Mouse (Mus musculus): ENCODE results near the gene Dnah17. TPM values are rescaled to one million over a fixed set of nuclear protein-coding genes. Genes with fewer than 3 reads are reported as not detected.

The Dnah17 gene
- polyA plus RNA-seq, 1 experiment from 2014 or later: 0.23 TPM

DNA sequence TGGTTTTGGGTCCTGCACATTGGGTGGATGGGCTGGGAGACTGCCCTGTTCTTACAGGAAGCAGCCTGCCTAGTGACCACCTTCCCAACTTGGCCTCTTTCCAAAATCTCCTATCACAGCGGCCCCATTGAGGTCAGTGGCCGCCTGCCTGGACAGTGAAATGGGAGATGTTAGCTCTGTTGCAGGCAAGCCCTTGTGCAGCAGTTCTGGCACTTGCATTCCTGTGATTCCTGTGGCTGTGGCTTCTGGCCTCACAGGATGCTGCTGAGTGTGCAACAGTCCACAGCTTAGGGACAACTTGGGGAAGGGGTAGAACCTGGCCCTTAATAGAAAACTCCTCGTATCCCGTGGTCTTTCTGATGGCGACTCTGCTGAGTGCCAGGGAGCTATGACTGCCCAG is 126.7 kb downstream of the Dnah17 start:
- H3K27me3 ChIP-seq (ENCODE audit: control insufficient read depth, insufficient read depth, low read length): no peaks in the 10 kb centered on the region
- peaks cover 71% of the 10 kb centered on the region for H3K36me3 ChIP-seq (ENCODE audit: control insufficient read depth, insufficient read depth, low read length)
- no peak overlapping the region for H3K4me3 ChIP-seq (ENCODE audit: low read length)
- 56% methylated on average over 5 of the region's 5 CpGs for WGBS
- H3K4me2 ChIP-seq (replicated peaks; ENCODE audit: low read depth, low read length): no peak overlapping the region
- H3K4me1 ChIP-seq (ENCODE audit: control insufficient read depth, insufficient read depth, low read length): peaks cover 37% of the 10 kb centered on the region
- H3K9me3 ChIP-seq (ENCODE audit: control insufficient read depth, low read length): no peaks in the 10 kb centered on the region
- ATAC-seq (ENCODE audit: low FRiP score, low TSS enrichment): peak; percentile 56
- H3K9ac ChIP-seq (ENCODE audit: low read depth, low read length): no peak overlapping the region
- H3K27ac ChIP-seq (ENCODE audit: low read depth, low read length): peak overlapping the region; percentile 80

DNA sequence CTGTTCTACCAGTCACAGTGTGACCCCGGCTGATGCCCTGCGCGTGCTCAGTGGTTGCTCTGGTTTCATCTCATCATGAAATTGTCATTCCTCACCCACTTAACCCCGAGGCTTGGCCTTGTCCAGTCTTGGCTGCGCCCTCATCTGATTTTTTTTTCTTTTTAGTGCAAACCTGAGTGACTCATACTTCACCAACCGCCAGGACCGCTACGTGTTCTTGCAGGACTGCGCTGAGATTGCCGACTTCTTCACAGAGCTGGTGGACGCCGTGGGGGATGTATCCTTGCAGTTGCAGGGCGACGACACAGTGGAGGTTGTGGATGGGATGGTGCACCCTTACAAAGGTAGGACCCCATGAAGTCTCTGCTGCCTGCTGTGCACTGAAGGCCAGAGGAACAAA is 127.3 kb downstream of the Dnah17 start:
- Histone ChIP-seq H3K27me3 (ENCODE audit: control insufficient read depth, insufficient read depth, low read length) (no peaks in the 10 kb centered on the region), H3K4me2 (replicated peaks; ENCODE audit: low read depth, low read length) (no peak overlapping the region), H3K36me3 (ENCODE audit: control insufficient read depth, insufficient read depth, low read length) (peaks cover 75% of the 10 kb centered on the region), H3K9me3 (ENCODE audit: control insufficient read depth, low read length) (no peaks in the 10 kb centered on the region), H3K4me1 (ENCODE audit: control insufficient read depth, insufficient read depth, low read length) (peaks cover 32% of the 10 kb centered on the region), H3K4me3 (ENCODE audit: low read length) (no peak overlapping the region), H3K9ac (ENCODE audit: low read depth, low read length) (no peak overlapping the region), H3K27ac (ENCODE audit: low read depth, low read length) (peak overlapping the region; percentile 80)
- no peak for ATAC-seq (ENCODE audit: low FRiP score, low TSS enrichment)
- 87% methylated on average over 14 of the region's 14 CpGs for WGBS

DNA sequence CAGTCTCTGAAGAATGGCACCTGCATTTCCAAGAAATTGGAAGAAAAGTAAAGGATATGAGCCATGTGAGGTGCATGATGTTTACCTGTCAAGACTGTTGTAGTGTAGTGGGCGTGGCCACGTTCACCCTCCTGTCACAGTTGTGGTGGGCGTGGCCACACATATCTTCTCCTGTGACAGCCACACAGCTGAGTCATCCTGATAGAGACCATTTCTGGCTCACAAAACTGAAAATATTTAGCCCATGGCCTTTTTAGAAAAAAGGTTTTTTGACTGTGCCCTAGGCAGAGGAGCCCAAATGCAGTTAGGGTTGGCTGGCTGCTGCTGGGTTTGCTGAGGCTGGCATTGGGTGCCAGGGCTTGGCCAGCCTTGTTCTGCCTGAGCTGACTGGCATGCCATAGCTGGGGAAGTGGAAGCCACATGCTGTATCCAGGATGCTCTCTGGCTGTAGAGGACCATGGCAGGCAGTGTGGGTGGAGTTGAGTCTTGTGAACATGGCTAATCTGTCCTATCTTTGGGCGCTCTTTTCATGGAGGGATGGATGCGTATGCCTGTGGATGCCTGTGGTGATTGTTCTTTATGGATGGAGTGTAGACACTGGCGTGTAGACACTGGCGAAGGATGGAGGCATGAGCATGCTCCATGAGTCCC is 129.7 kb downstream of the Dnah17 start:
- no peak overlapping the region for H3K4me2 ChIP-seq (replicated peaks; ENCODE audit: low read depth, low read length)
- H3K4me3 ChIP-seq (ENCODE audit: low read length): no peak overlapping the region
- peaks cover 29% of the 10 kb centered on the region for H3K4me1 ChIP-seq (ENCODE audit: control insufficient read depth, insufficient read depth, low read length)
- no peaks in the 10 kb centered on the region for H3K9me3 ChIP-seq (ENCODE audit: control insufficient read depth, low read length)
- ATAC-seq (ENCODE audit: low FRiP score, low TSS enrichment): no peak
- H3K27ac ChIP-seq (ENCODE audit: low read depth, low read length): no peak overlapping the region
- H3K27me3 ChIP-seq (ENCODE audit: control insufficient read depth, insufficient read depth, low read length): no peaks in the 10 kb centered on the region
- H3K36me3 ChIP-seq (ENCODE audit: control insufficient read depth, insufficient read depth, low read length): peaks cover 64% of the 10 kb centered on the region
- 90% methylated on average over 7 of the region's 7 CpGs for WGBS
- H3K9ac ChIP-seq (ENCODE audit: low read depth, low read length): no peak overlapping the region

DNA sequence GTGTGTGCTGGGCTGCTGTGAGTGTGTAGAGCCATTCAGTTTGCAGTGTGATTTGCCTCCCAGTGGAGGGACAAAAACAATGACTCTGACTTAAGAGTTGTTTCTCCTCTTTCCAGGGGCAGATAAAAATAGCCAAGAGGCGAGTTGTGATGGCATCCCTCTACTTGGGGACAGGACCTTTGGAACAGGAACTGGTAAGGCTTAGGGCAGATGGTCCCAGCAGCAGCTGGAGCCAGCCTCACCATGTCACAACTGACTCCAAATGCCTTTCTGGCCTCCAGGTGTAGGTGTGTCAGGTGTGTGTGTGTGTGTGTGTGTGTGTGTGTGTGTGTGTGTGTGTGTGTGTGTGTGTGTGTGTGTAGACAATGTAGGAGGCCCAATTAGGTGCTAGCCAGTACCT is 130.4 kb downstream of the Dnah17 start:
- WGBS: 94% methylated on average over 1 of the region's 1 CpGs
- peaks cover 58% of the 10 kb centered on the region for H3K36me3 ChIP-seq (ENCODE audit: control insufficient read depth, insufficient read depth, low read length)

DNA sequence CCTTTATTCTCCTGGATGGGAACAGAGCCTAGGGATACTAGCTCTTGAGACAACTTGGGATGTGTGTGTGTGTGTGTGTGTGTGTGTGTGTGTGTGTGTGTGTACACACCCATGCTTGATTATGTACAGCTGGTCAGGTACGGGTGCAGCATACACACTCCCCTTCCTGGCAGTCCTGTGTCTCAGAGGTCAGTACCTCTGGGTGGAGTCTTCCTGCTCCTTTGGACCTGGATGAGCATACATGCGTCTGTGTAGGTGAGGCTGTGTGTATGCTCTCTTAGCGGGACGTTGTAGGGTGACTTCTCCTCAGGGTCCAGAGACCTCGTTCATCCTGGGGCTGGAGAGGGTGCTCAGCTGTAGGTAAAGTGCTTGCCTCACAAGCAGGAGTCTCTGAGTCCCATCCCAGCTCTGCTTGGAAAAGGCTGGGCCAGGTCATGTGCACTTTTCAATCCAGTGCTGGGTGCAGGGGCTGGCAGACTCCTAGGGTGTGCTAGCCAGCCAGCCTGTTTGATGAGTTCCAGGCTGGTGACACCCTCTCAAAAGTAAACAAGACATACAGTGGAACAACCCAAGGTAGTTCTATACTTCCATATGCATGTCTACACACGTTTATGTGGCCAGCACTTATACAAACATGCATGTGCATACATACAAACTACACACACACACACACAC is 131.0 kb downstream of the Dnah17 start:
- no peak for ATAC-seq (ENCODE audit: low FRiP score, low TSS enrichment)

More for the DNA sequence above, 130.4 kb downstream of the Dnah17 start:
- H3K9me3 ChIP-seq (ENCODE audit: control insufficient read depth, low read length): no peaks in the 10 kb centered on the region
- ATAC-seq (ENCODE audit: low FRiP score, low TSS enrichment): no peak
- no peak overlapping the region for H3K27ac ChIP-seq (ENCODE audit: low read depth, low read length)
- H3K4me2 ChIP-seq (replicated peaks; ENCODE audit: low read depth, low read length): no peak overlapping the region
- no peak overlapping the region for H3K9ac ChIP-seq (ENCODE audit: low read depth, low read length)
- H3K27me3 ChIP-seq (ENCODE audit: control insufficient read depth, insufficient read depth, low read length): no peaks in the 10 kb centered on the region
- H3K4me1 ChIP-seq (ENCODE audit: control insufficient read depth, insufficient read depth, low read length): peaks cover 33% of the 10 kb centered on the region
- H3K4me3 ChIP-seq (ENCODE audit: low read length): no peak overlapping the region

DNA sequence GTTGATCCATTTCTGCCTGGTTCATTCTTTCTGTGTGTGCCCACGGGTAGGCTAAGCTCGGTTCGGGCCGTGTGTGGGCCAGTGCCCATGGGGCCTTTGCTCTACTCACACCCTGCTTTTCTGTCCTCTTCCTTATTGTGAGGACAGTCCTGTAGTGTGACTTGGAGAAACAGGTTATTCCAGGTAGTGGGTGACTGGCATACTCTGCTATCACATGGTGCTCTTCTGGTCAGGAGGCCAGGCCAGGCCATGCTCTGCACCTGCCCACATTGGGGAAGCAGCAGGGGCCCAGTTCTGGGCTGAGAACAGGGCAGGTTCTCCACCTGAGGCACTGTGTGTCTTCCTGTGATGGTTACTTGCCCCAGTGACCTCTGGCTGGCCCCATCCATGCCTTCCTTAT is 132.1 kb downstream of the Dnah17 start:
- WGBS: 94% methylated on average over 4 of the region's 4 CpGs
- Histone ChIP-seq H3K27ac (ENCODE audit: low read depth, low read length) (no peak overlapping the region), H3K4me3 (ENCODE audit: low read length) (no peak overlapping the region), H3K9ac (ENCODE audit: low read depth, low read length) (no peak overlapping the region), H3K4me2 (replicated peaks; ENCODE audit: low read depth, low read length) (no peak overlapping the region), H3K27me3 (ENCODE audit: control insufficient read depth, insufficient read depth, low read length) (no peaks in the 10 kb centered on the region), H3K9me3 (ENCODE audit: control insufficient read depth, low read length) (no peaks in the 10 kb centered on the region), H3K36me3 (ENCODE audit: control insufficient read depth, insufficient read depth, low read length) (peaks cover 43% of the 10 kb centered on the region), H3K4me1 (ENCODE audit: control insufficient read depth, insufficient read depth, low read length) (peaks cover 31% of the 10 kb centered on the region)
- ATAC-seq (ENCODE audit: low FRiP score, low TSS enrichment): no peak

More for the DNA sequence above, 131.0 kb downstream of the Dnah17 start:
- Histone ChIP-seq H3K4me2 (replicated peaks; ENCODE audit: low read depth, low read length) (no peak overlapping the region), H3K27me3 (ENCODE audit: control insufficient read depth, insufficient read depth, low read length) (no peaks in the 10 kb centered on the region), H3K4me3 (ENCODE audit: low read length) (no peak overlapping the region), H3K27ac (ENCODE audit: low read depth, low read length) (no peak overlapping the region), H3K36me3 (ENCODE audit: control insufficient read depth, insufficient read depth, low read length) (peaks cover 51% of the 10 kb centered on the region), H3K4me1 (ENCODE audit: control insufficient read depth, insufficient read depth, low read length) (peaks cover 34% of the 10 kb centered on the region), H3K9ac (ENCODE audit: low read depth, low read length) (no peak overlapping the region), H3K9me3 (ENCODE audit: control insufficient read depth, low read length) (no peaks in the 10 kb centered on the region)
- WGBS: 83% methylated on average over 6 of the region's 6 CpGs

DNA sequence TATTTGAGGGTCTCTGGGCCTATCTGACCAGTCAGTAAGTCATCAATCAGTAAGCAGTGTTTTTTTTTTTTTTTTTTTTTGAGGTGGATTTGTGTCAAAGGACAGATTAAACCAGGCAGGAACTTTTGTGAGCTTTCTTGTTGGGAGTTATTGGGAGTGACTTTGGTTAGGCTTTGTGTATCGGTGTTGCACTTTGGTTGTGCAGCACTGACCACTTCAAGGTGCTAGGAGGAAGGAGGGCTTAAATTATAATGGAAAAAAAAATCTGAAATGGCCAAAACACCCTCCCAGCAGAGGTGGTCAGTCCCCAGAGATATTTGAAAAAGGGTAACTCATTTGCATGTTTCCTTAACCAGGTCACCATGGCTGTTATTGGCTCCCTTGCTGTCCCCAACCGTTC is 133.3 kb downstream of the Dnah17 start:
- Histone ChIP-seq H3K4me2 (replicated peaks; ENCODE audit: low read depth, low read length) (no peak overlapping the region), H3K27me3 (ENCODE audit: control insufficient read depth, insufficient read depth, low read length) (no peaks in the 10 kb centered on the region), H3K36me3 (ENCODE audit: control insufficient read depth, insufficient read depth, low read length) (peaks cover 32% of the 10 kb centered on the region), H3K27ac (ENCODE audit: low read depth, low read length) (no peak overlapping the region), H3K4me1 (ENCODE audit: control insufficient read depth, insufficient read depth, low read length) (peaks cover 31% of the 10 kb centered on the region), H3K9me3 (ENCODE audit: control insufficient read depth, low read length) (no peaks in the 10 kb centered on the region), H3K4me3 (ENCODE audit: low read length) (no peak overlapping the region), H3K9ac (ENCODE audit: low read depth, low read length) (no peak overlapping the region)
- 94% methylated on average over 2 of the region's 2 CpGs for WGBS
- no peak for ATAC-seq (ENCODE audit: low FRiP score, low TSS enrichment)

DNA sequence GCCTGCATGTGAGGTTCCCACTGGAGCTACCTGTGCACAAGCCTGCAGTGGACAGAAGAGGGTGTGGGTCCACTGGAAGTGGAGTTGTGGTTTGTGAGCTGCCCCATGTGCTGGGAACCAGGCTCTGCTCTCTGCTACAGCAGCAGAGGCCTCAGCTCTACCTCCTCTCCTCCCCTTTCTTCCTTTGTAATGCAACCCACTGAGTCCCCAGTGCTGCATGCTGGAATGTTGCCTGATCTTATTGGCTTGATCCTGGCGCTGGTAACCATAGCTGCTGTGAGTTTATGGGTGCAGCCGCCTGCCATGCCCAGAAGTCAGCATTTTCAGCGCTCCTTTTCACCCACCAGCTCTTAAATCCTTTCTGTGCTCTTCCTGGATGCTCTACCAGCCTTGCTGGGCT is 134.4 kb downstream of the Dnah17 start:
- Histone ChIP-seq H3K4me2 (replicated peaks; ENCODE audit: low read depth, low read length) (no peak overlapping the region), H3K27me3 (ENCODE audit: control insufficient read depth, insufficient read depth, low read length) (no peaks in the 10 kb centered on the region), H3K4me1 (ENCODE audit: control insufficient read depth, insufficient read depth, low read length) (peaks cover 34% of the 10 kb centered on the region), H3K9me3 (ENCODE audit: control insufficient read depth, low read length) (no peaks in the 10 kb centered on the region), H3K9ac (ENCODE audit: low read depth, low read length) (no peak overlapping the region), H3K27ac (ENCODE audit: low read depth, low read length) (no peak overlapping the region), H3K4me3 (ENCODE audit: low read length) (no peak overlapping the region), H3K36me3 (ENCODE audit: control insufficient read depth, insufficient read depth, low read length) (peaks cover 22% of the 10 kb centered on the region)
- WGBS: 26% methylated on average over 3 of the region's 3 CpGs
- ATAC-seq (ENCODE audit: low FRiP score, low TSS enrichment): no peak

DNA sequence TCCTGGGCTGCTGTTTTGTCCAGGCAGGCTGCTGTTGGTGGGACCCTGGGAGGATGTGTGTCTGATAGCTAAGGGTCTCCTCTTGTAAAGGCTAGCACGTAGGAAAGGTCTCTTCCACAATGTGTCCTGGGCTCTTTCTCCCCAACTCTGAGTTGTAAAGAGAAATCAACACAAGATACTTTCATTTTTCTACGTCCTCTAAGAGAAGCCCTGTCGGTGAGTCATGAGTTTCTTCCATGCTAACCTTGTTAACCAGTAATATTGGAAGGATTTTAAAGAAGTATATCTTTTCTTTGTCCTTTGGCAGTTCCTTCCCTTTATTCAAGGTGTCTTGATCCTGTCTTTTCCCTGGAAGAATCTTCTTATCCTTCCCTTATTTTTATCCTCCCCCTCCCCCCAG is 134.8 kb downstream of the Dnah17 start:
- H3K4me2 ChIP-seq (replicated peaks; ENCODE audit: low read depth, low read length): no peak overlapping the region
- H3K27ac ChIP-seq (ENCODE audit: low read depth, low read length): no peak overlapping the region
- no peaks in the 10 kb centered on the region for H3K27me3 ChIP-seq (ENCODE audit: control insufficient read depth, insufficient read depth, low read length)
- ATAC-seq (ENCODE audit: low FRiP score, low TSS enrichment): no peak
- peaks cover 36% of the 10 kb centered on the region for H3K4me1 ChIP-seq (ENCODE audit: control insufficient read depth, insufficient read depth, low read length)
- no peak overlapping the region for H3K9ac ChIP-seq (ENCODE audit: low read depth, low read length)
- 58% methylated on average over 3 of the region's 3 CpGs for WGBS
- H3K36me3 ChIP-seq (ENCODE audit: control insufficient read depth, insufficient read depth, low read length): peaks cover 18% of the 10 kb centered on the region
- no peaks in the 10 kb centered on the region for H3K9me3 ChIP-seq (ENCODE audit: control insufficient read depth, low read length)
- no peak overlapping the region for H3K4me3 ChIP-seq (ENCODE audit: low read length)

All from kidney, embryonic 14.5 days (tissue).